Mouse (Mus musculus): ENCODE data around the gene Arvcf.

DNA sequence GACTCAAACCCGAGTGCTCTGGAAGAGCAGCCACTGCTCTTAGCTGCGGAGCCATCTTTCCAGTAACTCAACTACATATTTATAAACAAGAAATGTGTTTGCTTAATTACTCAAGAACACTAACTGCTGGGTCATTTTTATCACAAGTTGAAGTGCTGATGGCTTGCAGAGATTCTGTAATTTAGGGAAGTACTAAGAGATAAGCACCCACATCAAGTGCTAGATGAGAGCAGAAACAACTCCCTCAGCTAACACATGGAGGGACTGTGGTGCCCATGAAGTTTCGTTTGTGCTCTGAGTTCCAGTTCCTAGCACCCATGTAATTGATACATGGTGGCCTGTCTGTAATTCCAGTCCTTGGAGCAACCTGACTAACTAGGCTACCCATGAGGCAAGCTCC, 29.0 kb upstream of the Arvcf start:
- TF ChIP-seq FLI1 (IDR thresholded peaks at IDR 0.05; ENCODE audit: low read length), result no peak
- TF ChIP-seq GATA1 (IDR thresholded peaks at IDR 0.05; ENCODE audit: borderline replicate concordance, low read length), result no peak
